10 mouse cellular contexts compared by ENCODE assay signal in the genomic region with DNA sequence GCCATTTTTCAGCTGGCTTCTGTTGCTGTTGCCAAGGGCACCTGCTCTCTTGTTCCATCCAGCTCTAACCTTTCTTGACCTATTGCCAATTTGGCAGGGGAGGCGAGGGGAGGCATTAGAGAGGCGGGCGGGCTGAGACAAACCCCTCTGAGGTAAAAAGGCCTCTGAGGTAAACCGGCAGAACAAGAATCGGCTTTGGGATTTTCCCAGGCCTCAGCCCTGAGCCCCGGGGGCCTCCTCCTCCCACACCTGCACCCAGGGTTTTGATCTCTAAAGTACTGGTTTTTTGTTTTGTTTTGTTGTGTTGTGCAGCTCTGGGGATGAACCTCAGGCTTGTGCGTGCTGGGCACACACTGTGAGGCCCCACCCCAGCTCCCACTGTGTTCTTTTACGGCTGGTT. TPM values are rescaled to one million over a fixed set of nuclear protein-coding genes. Genes with fewer than 3 reads are reported as not detected.
DNase-seq lines count a peak whose midpoint lies in the region; ATAC-seq and TF ChIP-seq lines count a peak whose summit lies in the region.
"Had no signal": no experiment of that assay in that cellular context is flagged by ENCODE, and none has a peak within 500 bp of the region (broad histone marks: within the 10 kb centered on the region; RNA-seq: fewer than 3 reads in every experiment).

No protein-coding gene starts in this region.

- WGBS in forebrain, embryonic 14.5 days = 18% methylated on average over 8 of the region's 8 CpGs
- 28% methylated on average over 8 of the region's 8 CpGs for WGBS in forebrain, embryonic 16.5 days
- WGBS in kidney, embryonic 14.5 days = 31% methylated on average over 8 of the region's 8 CpGs
- WGBS in stomach, embryonic 14.5 days = 41% methylated on average over 8 of the region's 8 CpGs

- no peak overlapping the region for H3K9ac ChIP-seq in forebrain, embryonic 14.5 days (ENCODE audit: low read length)
- no peak overlapping the region for H3K9ac ChIP-seq in forebrain, embryonic 16.5 days (replicated peaks; ENCODE audit: low read depth, low read length)
- no peak overlapping the region for H3K9ac ChIP-seq in ES-E14 (ENCODE audit: insufficient read depth, low read depth, low read length, poor library complexity, severe bottlenecking)
- H3K9ac ChIP-seq in kidney, embryonic 14.5 days (ENCODE audit: low read depth, low read length) = no peak overlapping the region
- no peak overlapping the region for H3K9ac ChIP-seq in stomach, embryonic 14.5 days (replicated peaks; ENCODE audit: low read depth, low read length)
- H3K9ac ChIP-seq: hindbrain, embryonic 14.5 days; liver, embryonic 12.5 days had no signal

- no peaks in the 10 kb centered on the region for H3K9me3 ChIP-seq in forebrain, embryonic 14.5 days (replicated peaks; ENCODE audit: control insufficient read depth, low read length)
- no peaks in the 10 kb centered on the region for H3K9me3 ChIP-seq in forebrain, embryonic 16.5 days (ENCODE audit: control insufficient read depth, low read length)
- H3K9me3 ChIP-seq in ES-E14 (ENCODE audit: control insufficient read depth, insufficient read depth, low read depth, low read length) = no peaks in the 10 kb centered on the region
- no peaks in the 10 kb centered on the region for H3K9me3 ChIP-seq in kidney, embryonic 14.5 days (ENCODE audit: control insufficient read depth, low read length)
- H3K9me3 ChIP-seq in stomach, embryonic 14.5 days (ENCODE audit: control insufficient read depth, low read depth, low read length) = no peaks in the 10 kb centered on the region
- H3K9me3 ChIP-seq: liver, embryonic 12.5 days had no signal

- H3K4me1 ChIP-seq in forebrain, embryonic 14.5 days (ENCODE audit: control insufficient read depth, insufficient read depth, low read length) = no peaks in the 10 kb centered on the region
- H3K4me1 ChIP-seq in forebrain, embryonic 16.5 days (replicated peaks; ENCODE audit: control insufficient read depth, insufficient read depth, low read length) = no peaks in the 10 kb centered on the region
- peaks cover 8 to 15% of the 10 kb centered on the region in 2 experiments for H3K4me1 ChIP-seq in ES-E14 (ENCODE audit: control insufficient read depth in 2 of 2, insufficient read depth in 2 of 2, low read length in 2 of 2, poor library complexity in 1 of 2)
- H3K4me1 ChIP-seq in kidney, embryonic 14.5 days (ENCODE audit: control insufficient read depth, insufficient read depth, low read length) = 0 out of 2 replicates have a peak, but pooled peaks cover 3% of the 10 kb centered on the region
- H3K4me1 ChIP-seq in stomach, embryonic 14.5 days (ENCODE audit: control insufficient read depth, insufficient read depth, low read length) = no peaks in the 10 kb centered on the region

- ATAC-seq in forebrain, embryonic 14.5 days = no peak
- ATAC-seq in forebrain, embryonic 16.5 days = no peak
- ATAC-seq in kidney, embryonic 14.5 days (ENCODE audit: low FRiP score, low TSS enrichment) = no peak
- peak; percentile 33; the same call in 1 of the 2 replicates for ATAC-seq in stomach, embryonic 14.5 days (ENCODE audit: insufficient number of reproducible peaks, insufficient read depth, low FRiP score, low read depth)
- ATAC-seq: liver, embryonic 12.5 days had no signal

- in situ Hi-C loops in ES-E14 (cut with MboI; ENCODE audit: low sequenced_read_pairs in 2 of 2, unreplicated experiment in 2 of 2) = no loop called here

- no peak overlapping the region for H3K4me3 ChIP-seq in forebrain, embryonic 14.5 days (ENCODE audit: low read depth, low read length)
- no peak overlapping the region for H3K4me3 ChIP-seq in forebrain, embryonic 16.5 days (replicated peaks; ENCODE audit: low read length)
- no peak overlapping the region for H3K4me3 ChIP-seq in ES-E14 (ENCODE audit: insufficient read depth in 1 of 2, low read depth in 1 of 2, low read length in 2 of 2, poor library complexity in 1 of 2, severe bottlenecking in 1 of 2)
- H3K4me3 ChIP-seq in kidney, embryonic 14.5 days (ENCODE audit: low read length) = no peak overlapping the region
- no peak overlapping the region for H3K4me3 ChIP-seq in stomach, embryonic 14.5 days (ENCODE audit: low read depth, low read length)
- H3K4me3 ChIP-seq: liver, embryonic 12.5 days had no signal

- no peaks in the 10 kb centered on the region for H3K27me3 ChIP-seq in forebrain, embryonic 14.5 days (replicated peaks; ENCODE audit: control insufficient read depth, insufficient read depth, low read length)
- H3K27me3 ChIP-seq in forebrain, embryonic 16.5 days (replicated peaks; ENCODE audit: control insufficient read depth, insufficient read depth, low read length) = no peaks in the 10 kb centered on the region
- H3K27me3 ChIP-seq in kidney, embryonic 14.5 days (ENCODE audit: control insufficient read depth, insufficient read depth, low read length) = no peaks in the 10 kb centered on the region
- no peaks in the 10 kb centered on the region for H3K27me3 ChIP-seq in stomach, embryonic 14.5 days (ENCODE audit: control insufficient read depth, insufficient read depth, low read length)
- H3K27me3 ChIP-seq: liver, embryonic 12.5 days had no signal

- no peaks in the 10 kb centered on the region for H3K36me3 ChIP-seq in forebrain, embryonic 14.5 days (ENCODE audit: control insufficient read depth, insufficient read depth, low read length)
- no peaks in the 10 kb centered on the region for H3K36me3 ChIP-seq in forebrain, embryonic 16.5 days (ENCODE audit: control insufficient read depth, insufficient read depth)
- H3K36me3 ChIP-seq in ES-E14 (ENCODE audit: control insufficient read depth, insufficient read depth, low read length, poor library complexity, severe bottlenecking) = no peaks in the 10 kb centered on the region
- no peaks in the 10 kb centered on the region for H3K36me3 ChIP-seq in kidney, embryonic 14.5 days (ENCODE audit: control insufficient read depth, insufficient read depth, low read length)
- no peaks in the 10 kb centered on the region for H3K36me3 ChIP-seq in stomach, embryonic 14.5 days (ENCODE audit: control insufficient read depth, insufficient read depth, low read length)
- H3K36me3 ChIP-seq: liver, embryonic 12.5 days had no signal

- H3K27ac ChIP-seq in forebrain, embryonic 14.5 days (ENCODE audit: low read depth, low read length) = no peak overlapping the region
- no peak overlapping the region for H3K27ac ChIP-seq in forebrain, embryonic 16.5 days (ENCODE audit: low read length)
- no peak overlapping the region for H3K27ac ChIP-seq in ES-E14 (ENCODE audit: insufficient read depth, low read depth, low read length, poor library complexity, severe bottlenecking)
- H3K27ac ChIP-seq in kidney, embryonic 14.5 days (ENCODE audit: low read depth, low read length) = peak overlapping the region; percentile 17; the same call in 1 of the 2 replicates
- peak overlapping the region; percentile 18; the same call in 1 of the 2 replicates for H3K27ac ChIP-seq in stomach, embryonic 14.5 days (ENCODE audit: low read length)
- H3K27ac ChIP-seq: hindbrain, embryonic 14.5 days; liver, embryonic 12.5 days had no signal

- H3K4me2 ChIP-seq in forebrain, embryonic 14.5 days (ENCODE audit: low read length) = no peak overlapping the region
- no peak overlapping the region for H3K4me2 ChIP-seq in forebrain, embryonic 16.5 days (ENCODE audit: low read length)
- no peak overlapping the region for H3K4me2 ChIP-seq in kidney, embryonic 14.5 days (replicated peaks; ENCODE audit: low read depth, low read length)
- no peak overlapping the region for H3K4me2 ChIP-seq in stomach, embryonic 14.5 days (replicated peaks; ENCODE audit: low read depth, low read length)
- H3K4me2 ChIP-seq: hindbrain, embryonic 14.5 days; liver, embryonic 12.5 days had no signal

- DNase-seq in forebrain, embryonic 14.5 days (ENCODE audit: low spot score) = peak; percentile 39
- peak; percentile 81 for DNase-seq in ES-E14 (ENCODE audit: low read depth, low spot score)
- no peak for DNase-seq in frontal cortex, postnatal 25 days (ENCODE audit: low spot score in 2 of 2)
- DNase-seq in layer of hippocampus, postnatal 36 days = no peak
- DNase-seq in layer of hippocampus, adult 9-10 months (ENCODE audit: low spot score) = no peak

TF ChIP-seq in ES-E14, 5 proteins besides CTCF, POLR2A, EP300 and RAD21:
- TF ChIP-seq MAFK (IDR thresholded peaks at IDR 0.05; ENCODE audit: insufficient read depth, low read depth, low read length) = no peak
- TF ChIP-seq ZC3H11A (IDR thresholded peaks at IDR 0.05; ENCODE audit: borderline replicate concordance, low read depth, low read length) = no peak
- 0 out of 2 replicates have a peak, but pooled peaks have one; percentile 2 for TF ChIP-seq CHD2 (IDR thresholded peaks at IDR 0.05; ENCODE audit: low read depth, low read length)
- 0 out of 2 replicates have a peak, but pooled peaks have one; percentile 3 for TF ChIP-seq ZNF384 (IDR thresholded peaks at IDR 0.05; ENCODE audit: low read depth, low read length)
TF ChIP-seq in ES-E14: peak in this region for 2.

RNA-seq across cellular contexts. Expression of a gene that starts 18.2 kb away (rescaled TPM):
- polyA plus RNA-seq in forebrain, embryonic 14.5 days (2014; fragmentation: Nextera tagmentation; extraction: Ambion mirVana) = 111 and 122 TPM in 2 replicates
- polyA plus RNA-seq in forebrain, embryonic 16.5 days (2015; fragmentation: Nextera tagmentation; extraction: Ambion mirVana) = 168 and 187 TPM in 2 replicates
- 64.3 and 81.0 TPM in 2 replicates for total RNA-seq in ES-E14 (2012; rRNA removed)
- polyA plus RNA-seq in kidney, embryonic 14.5 days (2014; fragmentation: Nextera tagmentation; extraction: Ambion mirVana) = 131 and 196 TPM in 2 replicates
- 178 and 184 TPM in 2 replicates for polyA plus RNA-seq in stomach, embryonic 14.5 days (2014; fragmentation: Nextera tagmentation; extraction: Ambion mirVana)
- total RNA-seq in layer of hippocampus, postnatal 36 days (2021) = 100 to 1,000 TPM; 215 to 234 TPM

Comparison
In these comparisons a context has a peak if more than half of its experiments do, and no peak if none do; other contexts are left out.
1. DNase-seq: peak in forebrain, embryonic 14.5 days (single experiment) and ES-E14 (single experiment); none in frontal cortex, postnatal 25 days (0 of 2), layer of hippocampus, postnatal 36 days (0 of 2) and layer of hippocampus, adult 9-10 months (single experiment).
2. H3K27ac ChIP-seq: peak in kidney, embryonic 14.5 days (single experiment) and stomach, embryonic 14.5 days (single experiment); none in forebrain, embryonic 14.5 days (single experiment), forebrain, embryonic 16.5 days (single experiment) and ES-E14 (single experiment).